Mouse (Mus musculus) right cerebral cortex, postnatal 10 days (tissue): ENCODE data around the gene Cdr2.
"Not testable (repeated sequence)": the region's sequence is repeated elsewhere in the genome, so short reads cannot be mapped to it uniquely, and the experiment has no call there.

Source experiments
- DNase-seq, 2 experiments: peaks; one replicate each; pipeline ENCODE4 v3.0.0; 2021; ENCODE audit warnings: low spot score in 2 of 2

Gene Cdr2

DNA sequence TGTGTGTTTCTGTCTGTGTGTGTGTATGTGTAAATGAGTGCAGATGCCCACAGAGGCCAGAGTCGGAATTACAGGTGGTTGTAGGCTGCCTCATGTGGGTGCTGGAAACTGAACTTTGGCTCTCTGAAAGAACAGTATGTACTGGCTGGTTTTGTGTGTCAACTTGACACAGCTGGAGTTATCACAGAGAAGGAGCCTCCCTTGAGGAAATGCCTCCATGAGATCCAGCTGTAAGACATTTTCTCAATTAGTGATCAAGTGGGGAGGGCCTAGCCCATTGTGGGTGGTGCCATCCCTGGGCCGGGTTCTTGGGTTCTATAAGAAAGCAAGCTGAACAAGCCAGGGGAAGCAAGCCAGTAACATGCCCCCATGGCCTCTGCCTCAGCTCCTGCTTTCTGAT, 9.6 kb downstream of the Cdr2 start:
- DNase-seq, result not testable (repeated sequence)

GRCm38 (mm10) chr7:120970112-120970511, 12.0 kb downstream of the Cdr2 start:
- DNase-seq, result no peak

GRCm38 (mm10) chr7:120969221-120969620, 12.9 kb downstream of the Cdr2 start:
- no peak for DNase-seq

DNA sequence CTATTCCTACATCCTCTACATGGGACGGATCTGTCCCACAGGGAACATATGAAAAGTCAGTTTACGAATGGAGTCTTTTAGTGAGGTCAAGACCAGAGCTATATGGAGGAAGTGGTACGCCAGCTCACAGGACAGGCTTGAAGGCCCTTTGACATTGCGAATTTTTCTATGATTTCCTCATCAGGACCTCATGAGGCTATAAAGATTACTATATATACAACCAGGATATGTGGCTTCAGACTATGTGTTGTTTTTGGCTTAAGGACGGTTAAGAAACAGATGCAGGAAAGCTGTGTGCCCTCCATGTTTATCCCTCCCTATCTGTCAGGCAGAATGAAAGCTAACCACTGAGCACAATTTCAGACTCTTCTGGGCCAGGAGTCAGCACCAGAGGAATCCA, 19.0 kb downstream of the Cdr2 start:
- no peak for DNase-seq

- DNase-seq, result no peak
Measured at GRCm38 (mm10) chr7:120961893-120962292, 20.2 kb downstream of the Cdr2 start.

- DNase-seq, result no peak
Measured at GRCm38 (mm10) chr7:120960601-120961000, 21.5 kb downstream of the Cdr2 start.

- no peak for DNase-seq
Measured at GRCm38 (mm10) chr7:120960116-120960515, 22.0 kb downstream of the Cdr2 start.

- not testable (repeated sequence) for DNase-seq
Measured at GRCm38 (mm10) chr7:120953591-120953990, 28.5 kb downstream of the Cdr2 start.

- DNase-seq, result no peak
Measured at GRCm38 (mm10) chr7:120943936-120944509, 38.1 kb downstream of the Cdr2 start.

GRCm38 (mm10) chr7:120942506-120942905, 39.6 kb downstream of the Cdr2 start:
- no peak for DNase-seq

- no peak for DNase-seq
Measured at GRCm38 (mm10) chr7:120941214-120941613, 40.9 kb downstream of the Cdr2 start.

GRCm38 (mm10) chr7:120940343-120940742, 41.8 kb downstream of the Cdr2 start:
- DNase-seq, result no peak

GRCm38 (mm10) chr7:120938206-120938605, 43.9 kb downstream of the Cdr2 start:
- no peak for DNase-seq

DNA sequence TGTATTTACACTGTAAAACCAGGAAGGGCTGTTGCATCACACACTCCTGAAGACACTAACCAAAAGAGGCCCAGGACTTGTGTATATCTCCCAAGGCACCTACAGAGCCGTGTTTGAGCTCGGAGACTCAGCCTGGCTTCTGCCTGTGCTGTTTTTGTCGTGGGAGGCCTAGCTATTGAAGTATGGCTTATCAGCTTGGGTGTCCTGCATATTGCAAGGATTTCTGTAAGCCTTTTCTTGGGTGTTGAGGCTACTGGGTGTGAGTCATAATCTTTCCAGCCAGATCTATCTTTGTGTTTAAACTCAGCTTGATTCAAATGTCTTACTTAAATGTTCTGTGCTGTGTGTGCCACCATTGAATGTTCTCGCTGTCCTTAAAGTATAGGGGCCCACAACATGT, 45.6 kb downstream of the Cdr2 start:
- no peak for DNase-seq

DNA sequence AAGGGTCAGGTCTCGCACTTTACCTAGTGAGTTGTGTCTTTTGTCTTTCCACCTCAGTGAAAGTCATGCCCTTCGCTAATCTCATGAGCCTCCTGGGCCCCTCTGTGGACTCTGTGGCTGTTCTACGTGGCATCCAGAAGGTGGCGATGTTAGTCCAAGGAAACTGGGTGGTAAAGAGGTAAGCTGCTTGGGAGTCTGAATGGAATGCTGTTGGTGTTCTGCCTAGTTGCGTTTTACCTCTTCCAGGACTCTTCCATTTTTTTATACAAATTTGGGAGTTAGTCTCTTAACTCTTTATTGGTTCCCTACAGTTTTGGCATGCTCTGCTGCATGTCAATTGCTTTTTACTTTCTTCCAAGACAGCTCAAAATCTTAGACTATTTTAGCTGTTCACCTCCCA, 47.4 kb downstream of the Cdr2 start:
- peak; percentile 48 to 60 for DNase-seq

- no peak for DNase-seq
Measured at GRCm38 (mm10) chr7:120933680-120934195, 48.4 kb downstream of the Cdr2 start.

GRCm38 (mm10) chr7:120933110-120933509, 49.0 kb downstream of the Cdr2 start:
- no peak for DNase-seq

GRCm38 (mm10) chr7:120918526-120918962, 63.6 kb downstream of the Cdr2 start:
- peak; percentile 50 to 54 for DNase-seq

- DNase-seq, result peak; percentile 99
Measured at GRCm38 (mm10) chr7:120917592-120918461, 64.3 kb downstream of the Cdr2 start, which contains the start of gene Polr3e. Polr3e (plus strand) TSS chr7:120917744.

GRCm38 (mm10) chr7:120917279-120917591, 64.9 kb downstream of the Cdr2 start:
- no peak for DNase-seq

GRCm38 (mm10) chr7:120916262-120916875, 65.7 kb downstream of the Cdr2 start:
- no peak for DNase-seq

GRCm38 (mm10) chr7:120913332-120913731, 68.8 kb downstream of the Cdr2 start:
- no peak for DNase-seq

DNA sequence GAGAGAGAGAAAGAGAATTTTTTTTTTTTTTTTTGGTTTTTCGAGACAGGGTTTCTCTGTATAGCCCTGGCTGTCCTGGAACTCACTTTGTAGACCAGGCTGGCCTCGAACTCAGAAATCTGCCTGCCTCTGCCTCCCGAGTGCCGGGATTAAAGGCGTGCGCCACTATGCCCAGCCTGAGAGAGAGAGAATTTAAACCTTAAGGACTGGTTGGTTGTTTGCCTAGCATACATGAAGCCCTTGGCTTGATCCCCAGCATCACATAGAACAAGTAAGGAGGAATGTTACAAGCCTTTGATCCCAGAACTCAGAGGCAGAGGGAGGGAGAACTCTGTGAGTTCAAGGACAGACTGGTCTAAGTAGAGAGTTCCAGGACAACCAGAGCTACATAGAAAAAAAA, 70.8 kb downstream of the Cdr2 start:
- DNase-seq, result not testable (repeated sequence)
